Mouse (Mus musculus): ENCODE measurements around the gene Gyg. TPM values are rescaled to one million over a fixed set of nuclear protein-coding genes. Genes with fewer than 3 reads are reported as not detected.

Gyg gene
- polyA plus RNA-seq (2017; shearing (Covaris generic)) = 100 to 1,000 TPM; 101 to 102 TPM

DNA sequence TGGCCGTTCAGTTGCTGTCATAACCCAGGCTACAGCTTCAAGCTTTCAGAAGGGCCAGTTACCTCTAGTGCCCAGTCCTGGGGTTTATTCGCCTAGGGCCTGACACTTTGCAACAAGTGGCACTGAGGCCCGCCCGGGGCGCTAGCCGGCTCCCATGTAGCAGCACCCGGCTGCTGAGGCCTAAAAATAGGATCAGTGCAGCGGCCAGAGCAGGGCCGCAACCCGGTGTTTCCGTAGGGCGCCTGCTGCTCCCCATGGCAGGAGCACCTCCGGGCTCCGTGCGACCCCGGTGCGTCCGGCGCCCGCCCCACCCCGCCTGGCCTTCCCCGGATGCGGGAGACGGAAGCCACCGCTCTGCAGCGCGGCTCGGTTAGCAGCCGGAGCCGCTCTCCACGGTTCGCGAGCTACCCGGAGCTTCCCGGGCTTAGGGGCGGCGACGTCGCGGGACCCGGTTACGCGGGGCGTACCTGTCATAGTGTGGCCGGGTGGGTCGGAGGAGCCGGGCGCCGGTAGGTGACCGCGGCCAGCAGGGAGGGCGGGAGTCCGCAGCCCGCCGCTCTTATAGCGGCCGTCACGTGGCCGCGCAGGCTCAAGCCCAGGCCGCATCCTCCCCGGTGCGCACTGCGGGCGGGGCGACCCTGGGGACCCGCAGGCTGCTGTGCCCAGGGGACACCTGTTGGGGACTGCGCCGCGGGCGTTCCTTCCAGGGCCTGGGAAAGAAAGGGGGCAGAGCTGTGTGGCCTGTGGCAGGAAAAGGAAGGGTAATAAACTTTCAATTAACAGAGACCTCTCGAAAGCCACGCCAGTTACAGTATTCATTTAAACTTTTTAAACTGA lies at the start of gene Gyg:
TSS of gene Gyg (minus strand) at position 787 of the 837 bp plus-strand sequence.
- ATAC-seq = peak; percentile 84

DNA sequence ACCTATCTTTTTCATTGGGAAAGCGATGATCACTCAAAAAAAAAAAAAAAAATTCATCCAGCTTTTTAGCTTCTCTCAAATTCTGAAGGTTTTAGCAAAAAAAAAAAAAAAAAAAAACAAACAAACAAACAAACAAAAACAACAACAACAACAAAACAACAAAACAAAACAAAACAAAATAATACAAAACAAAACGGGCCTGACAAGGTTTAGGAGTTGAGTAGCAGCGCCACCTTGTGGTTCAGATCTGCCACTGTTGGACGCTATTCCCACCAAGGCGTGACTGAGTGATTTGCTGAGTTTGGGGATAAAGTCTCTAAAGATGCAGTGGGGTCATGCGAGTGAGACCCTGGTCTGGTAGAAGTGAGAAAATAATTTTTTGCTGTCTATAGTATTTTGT lies 43.8 kb upstream of the Gyg start:
- peak; percentile 98 for ATAC-seq

DNA sequence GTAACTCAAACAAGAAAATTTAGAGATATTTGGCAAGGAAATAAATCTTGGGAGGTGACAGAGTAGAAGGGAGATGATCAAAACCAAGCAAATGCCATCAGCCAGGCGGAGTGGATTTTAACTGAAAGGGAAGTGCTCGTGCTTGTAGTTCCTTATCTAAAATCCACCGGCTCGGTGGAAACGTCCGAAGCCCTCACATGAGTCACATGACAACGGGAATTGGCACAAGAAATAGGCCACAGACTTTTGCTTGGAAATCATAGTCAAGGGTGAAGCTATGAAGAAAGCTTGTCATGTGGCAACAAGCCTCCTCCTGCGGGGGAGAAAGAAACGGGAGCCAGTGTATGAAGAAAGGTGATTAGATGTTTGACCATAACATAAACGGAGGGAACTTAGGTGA lies 42.8 kb upstream of the Gyg start:
- ATAC-seq = no peak

DNA sequence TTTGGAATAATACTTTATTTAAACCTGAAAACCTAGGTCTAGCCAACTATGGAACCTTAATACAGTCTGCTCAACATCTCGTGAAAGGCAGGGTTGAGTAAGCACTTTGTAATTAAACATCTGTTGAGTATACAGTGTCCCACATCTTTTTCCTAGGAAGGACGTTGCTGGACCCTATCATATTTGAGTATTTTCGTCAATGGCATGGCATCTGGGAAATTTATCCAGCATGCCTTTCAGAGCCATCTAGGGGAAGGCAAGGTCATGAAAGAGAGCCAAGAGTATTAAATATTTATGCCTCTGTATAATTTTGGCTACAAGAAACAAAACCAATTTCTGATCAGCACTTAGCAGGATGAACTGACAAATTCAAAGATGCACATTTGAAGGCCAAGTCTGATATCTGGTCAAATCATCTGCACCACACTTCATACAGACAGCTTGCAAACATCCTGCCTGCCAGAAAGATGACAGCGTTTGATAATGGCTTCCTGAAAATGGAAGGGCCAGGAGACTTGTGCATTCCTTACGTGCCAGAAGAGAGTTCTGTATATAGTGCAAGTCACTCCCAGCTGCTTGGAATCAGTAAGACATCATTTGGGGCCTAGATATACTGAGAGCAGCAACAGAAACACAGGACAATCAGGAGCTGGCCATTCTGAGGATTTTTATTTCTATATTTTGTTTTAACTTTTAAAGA lies 34.0 kb upstream of the Gyg start:
- no peak for ATAC-seq

DNA sequence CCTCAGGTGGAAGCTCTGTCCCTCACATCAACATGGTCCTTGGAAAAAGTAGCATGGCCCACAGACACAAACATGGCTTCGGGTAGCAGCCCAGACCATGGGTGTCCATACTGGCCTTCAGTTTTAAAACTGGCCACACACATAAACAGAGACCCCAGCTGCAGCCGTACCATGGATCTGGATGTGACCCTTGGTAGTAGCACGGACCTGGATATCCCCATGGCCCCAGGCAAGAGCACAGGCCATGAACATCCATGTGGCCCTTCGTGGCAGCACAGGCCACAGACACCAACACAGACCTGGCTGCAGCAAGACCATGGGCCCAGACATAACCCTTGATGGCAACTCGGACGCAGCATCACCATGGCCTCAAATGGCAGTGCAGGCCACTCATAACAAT lies 17.3 kb upstream of the Gyg start:
- ATAC-seq = no peak

DNA sequence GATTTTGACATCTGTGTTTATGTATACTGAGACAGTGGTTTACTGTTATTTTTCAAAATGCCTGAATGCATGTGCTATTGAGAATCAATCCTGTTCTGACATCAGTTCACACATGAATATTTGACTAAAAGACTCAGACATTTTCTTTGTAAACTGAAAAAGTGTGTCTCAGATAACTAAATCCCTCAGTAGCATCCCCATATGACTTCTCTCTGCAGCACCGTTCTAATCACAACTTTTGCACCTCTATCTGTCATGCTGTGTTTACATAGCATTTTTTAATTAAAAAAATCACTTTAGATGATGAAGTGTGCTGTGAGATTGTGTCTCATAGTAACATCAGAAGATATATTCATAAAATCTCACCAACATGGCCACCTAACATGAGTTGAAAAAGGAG lies 12.4 kb upstream of the Gyg start:
- no peak for ATAC-seq

DNA sequence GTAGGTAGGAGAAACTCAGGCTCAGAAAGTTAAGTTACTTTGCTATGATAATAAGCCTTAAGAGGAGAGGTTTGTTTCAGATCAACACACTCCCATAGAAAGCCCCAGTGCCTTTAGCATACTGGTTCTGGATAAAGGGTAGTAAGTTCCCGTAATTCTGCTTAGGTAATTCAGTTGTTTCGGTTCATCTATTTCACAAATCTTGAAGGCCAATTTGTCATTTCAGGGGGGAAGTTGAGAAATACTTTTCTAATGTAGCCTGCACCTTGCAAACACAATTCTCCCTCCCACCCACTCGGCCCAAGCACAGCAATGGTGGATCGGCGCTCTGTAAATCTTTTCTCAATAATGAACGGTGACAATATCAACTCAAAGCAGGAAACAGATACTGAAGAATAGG lies 359 bp upstream of the Gyg start:
- ATAC-seq = no peak

DNA sequence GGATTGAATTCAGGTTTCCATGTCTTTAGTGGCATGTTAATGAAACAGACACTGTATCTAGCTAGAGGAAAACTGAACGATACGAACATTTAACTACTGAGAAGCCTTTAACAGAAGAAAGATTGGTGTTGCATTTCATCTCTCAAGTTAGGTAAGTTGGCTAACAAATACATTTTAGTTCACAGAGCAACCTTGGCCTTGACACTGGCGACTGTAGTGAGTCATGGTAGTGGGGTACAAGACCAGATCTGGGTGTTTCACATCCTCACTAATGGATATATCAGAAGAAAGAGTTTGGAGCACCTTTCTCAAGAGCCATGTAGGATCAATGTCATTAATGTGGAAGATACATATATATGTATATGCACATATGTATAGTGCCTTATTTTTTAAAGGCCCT lies 3.5 kb downstream of the Gyg start:
- ATAC-seq = no peak

DNA sequence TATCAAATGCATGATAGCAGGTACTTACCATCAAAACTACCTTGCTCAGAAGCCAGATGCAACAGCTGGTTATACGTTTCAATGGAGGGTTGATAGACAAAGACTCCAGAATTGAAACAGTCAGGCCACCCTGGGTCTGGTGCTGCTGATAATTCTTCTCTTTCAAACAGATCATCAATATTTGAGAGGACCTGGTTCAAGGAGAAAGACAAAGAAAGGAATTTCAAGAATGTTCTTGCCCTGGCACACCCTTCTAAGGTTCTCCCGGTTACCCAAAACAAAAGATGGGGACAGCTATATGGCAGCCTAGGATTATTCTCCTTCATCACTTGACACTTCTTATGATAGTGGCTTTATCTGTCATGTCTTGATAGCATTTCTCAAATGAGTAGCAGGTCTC lies 4.6 kb downstream of the Gyg start:
- no peak for ATAC-seq

DNA sequence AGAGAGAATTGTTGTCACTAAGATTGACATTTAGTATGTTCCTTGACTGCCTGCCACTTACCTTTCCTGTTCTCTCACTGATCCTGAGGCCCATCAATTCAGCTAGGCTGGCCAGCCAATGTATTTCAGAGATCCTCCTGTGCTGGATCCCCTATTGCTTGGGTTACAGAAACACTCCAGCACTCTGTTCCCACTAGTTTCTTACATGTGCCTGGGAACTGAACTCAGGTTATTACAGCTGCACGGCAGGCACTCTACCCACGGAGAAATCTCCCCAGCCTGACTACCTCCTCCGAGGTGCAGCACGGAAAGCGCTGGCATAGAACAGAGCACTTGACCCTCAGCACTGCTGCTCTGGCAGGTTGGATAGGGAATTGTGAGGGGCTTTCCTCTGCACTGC lies 7.5 kb downstream of the Gyg start:
- ATAC-seq = no peak

DNA sequence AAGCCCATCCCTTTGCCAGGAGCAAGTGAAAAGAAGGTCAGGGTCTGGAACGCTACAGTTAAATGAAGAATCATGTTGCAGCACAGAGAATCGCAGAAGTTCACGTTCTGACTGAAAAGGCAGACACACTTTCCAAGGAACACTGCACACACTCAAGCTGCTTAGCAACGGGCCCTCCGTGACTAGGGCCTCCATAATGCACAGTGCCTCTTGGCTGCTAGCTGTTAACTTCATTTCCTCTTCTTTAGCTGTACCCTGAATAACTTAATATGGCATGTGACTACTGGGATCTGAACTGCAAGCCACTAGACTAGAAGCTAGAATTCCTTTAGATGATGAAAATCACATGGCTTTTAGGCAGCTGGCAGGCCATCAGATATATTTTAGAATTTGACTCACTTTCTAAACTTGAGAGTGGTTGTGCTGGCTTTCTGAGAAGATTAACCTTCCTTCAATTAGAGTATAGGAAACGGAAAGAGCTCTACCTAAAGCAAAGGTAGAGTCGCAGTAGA lies 8.2 kb downstream of the Gyg start:
- ATAC-seq = no peak

DNA sequence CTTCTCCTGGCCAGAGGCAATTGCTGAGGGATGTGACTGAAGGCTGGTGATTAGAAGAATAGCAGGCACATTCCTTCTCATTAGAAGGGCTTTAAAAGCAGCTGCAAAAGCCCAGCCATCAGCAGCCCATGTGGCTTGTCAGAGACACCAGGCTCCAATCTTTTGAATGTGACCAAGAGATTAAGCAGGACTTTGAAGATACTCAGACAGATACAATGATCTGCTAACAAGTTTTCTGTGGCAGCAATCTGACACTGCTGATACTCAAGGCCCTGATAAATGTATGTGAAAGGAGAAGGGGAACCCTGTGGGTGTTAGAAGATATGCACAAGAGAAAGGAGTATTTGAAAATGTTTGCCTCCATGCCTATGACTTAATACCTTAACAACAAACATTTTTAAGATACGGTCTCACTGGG lies 9.4 kb downstream of the Gyg start:
- ATAC-seq = no peak

DNA sequence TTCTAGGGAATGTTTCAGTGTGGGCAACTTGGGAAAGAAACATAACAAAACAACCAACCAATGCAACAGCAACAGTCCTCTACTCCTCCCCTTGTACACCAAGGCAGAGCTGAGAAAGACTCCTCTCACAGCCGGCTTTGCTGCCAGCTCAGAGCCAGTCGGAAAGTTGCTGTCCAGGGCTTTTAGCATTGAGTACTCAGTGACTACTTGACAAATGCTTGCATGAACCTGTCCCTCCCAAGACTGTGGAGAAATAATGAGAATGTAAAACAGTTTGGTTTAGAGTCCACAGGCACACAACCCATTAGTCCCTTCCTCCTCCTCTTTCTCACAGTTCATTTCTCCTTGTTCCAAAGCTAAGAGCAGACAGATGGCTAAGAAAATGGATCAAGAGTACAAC lies 10.7 kb downstream of the Gyg start:
- no peak for ATAC-seq

DNA sequence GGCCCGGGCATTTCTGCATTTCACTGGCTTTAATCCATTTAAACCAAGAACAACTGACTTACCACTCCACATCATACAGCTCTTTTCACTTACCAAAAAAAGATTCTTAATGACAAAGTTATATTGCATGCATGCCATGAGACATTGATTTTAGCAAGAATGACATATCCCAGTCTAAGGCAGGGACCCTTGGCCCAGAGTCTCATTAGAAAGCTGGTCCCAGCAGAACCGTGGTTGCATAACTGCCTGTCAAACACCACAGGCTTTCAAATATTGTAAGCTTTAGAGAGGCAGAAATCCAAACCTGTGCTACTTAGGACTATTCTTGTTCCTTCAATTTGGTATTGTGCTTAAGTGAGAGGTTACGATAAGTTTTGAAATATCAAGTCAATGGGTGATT lies 11.4 kb downstream of the Gyg start:
- no peak for ATAC-seq

DNA sequence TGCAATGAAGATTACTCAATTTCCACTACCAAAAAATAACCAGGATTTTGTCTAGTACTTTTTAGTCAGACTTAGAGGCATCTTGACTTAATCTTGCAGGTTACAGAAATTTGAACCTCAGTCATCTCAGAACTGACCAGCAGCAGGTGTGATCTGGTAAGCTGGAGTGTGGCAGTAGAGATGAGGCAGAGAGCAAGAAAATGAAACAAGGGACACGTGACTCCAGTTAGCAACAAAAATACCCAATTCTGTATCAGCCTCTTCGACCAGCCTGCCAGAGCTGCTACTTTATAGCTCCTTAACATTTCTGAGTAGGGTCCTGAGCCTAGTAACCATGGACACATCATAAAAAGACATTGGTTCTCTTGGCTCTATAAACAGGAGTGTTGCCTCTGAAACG lies 12.5 kb downstream of the Gyg start:
- ATAC-seq = peak; percentile 37

DNA sequence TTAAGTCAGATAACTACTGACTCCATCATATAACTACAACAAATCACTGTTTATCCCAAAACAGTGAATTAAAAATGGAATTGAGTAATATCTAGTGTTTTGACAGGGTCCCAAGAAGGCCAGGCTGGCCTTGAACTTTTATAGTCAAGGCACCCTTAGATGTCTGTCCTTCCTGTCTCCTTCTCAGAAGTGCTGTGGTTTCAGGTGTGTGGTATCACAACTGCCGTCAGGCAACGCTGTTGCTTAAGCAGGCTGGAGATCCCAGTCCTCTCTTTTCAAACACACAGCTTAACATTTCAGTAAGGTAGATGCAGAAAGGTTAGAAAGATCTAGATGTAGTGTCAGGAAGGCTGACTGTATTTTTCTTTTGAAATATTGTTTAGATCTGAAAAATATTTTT lies 13.0 kb downstream of the Gyg start:
- peak; percentile 73 for ATAC-seq

DNA sequence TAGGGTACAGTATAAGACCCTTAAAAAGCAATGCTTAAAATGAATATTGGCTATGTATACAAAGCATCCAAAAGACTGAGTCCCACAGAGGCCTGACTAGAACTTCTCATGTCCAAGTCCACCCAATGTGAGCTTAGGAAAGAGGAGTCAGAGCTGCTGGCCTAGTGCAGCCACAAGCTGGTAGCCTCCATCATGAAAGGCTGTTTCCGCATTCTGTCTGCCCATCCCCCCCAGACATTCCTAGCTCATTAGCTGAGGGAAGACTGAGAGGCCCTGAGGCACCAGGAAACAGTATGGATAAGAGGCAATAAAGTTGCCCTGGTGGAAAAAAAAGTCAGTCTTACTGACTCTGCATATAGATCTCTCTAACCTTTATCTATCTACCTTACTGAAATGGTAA lies 13.4 kb downstream of the Gyg start:
- no peak for ATAC-seq

DNA sequence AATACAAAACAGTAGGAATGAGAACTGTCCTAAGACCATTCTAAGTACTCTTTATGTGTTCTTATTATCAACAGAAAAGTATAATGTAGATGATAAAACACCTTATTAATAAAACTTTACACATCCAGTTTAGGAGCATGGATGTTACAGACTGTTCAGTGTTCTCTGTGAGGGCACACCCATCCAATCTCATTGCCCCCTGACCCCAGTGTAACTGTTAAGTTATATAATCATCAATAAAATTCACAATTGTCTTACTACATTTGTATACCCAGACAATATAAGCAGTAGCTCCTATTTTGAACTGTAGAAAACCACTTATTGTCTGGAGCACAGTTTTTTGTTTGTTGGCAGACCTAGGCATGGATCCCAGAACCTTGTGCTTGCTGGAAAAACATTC lies 13.9 kb downstream of the Gyg start:
- no peak for ATAC-seq

DNA sequence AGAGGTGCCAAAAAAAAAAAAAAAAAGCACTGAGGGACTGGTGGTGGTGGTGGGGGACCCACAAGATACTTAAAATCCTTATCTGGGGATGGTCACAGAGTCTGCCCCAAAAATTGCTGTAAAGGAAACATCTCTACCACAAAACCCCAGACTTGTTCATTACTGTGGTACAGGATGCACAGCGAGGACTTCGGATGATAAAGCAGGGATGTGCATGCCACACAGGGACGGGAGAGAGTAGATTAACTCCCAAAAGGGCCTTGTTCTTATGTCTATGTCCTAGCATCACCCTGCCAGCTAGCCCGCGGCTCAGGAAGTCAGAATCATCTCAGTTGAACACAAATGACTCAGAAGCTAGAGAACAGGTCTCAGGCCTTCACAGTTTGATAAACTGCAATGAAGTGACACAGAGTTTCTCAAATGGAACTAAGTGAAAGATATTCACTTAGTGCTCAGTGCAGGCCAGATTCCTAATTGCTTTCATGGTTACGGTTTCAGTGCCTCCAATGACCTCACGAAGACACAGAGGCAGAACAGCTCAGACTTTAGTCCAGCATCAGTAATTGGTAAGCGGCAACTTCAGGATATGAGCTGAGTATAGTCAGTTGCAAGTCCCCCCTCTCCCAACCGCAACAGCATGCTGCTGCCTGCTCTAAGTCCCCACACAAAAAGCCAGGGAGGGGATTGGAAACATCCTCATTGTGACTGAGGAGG lies 18.1 kb downstream of the Gyg start:
- no peak for ATAC-seq

DNA sequence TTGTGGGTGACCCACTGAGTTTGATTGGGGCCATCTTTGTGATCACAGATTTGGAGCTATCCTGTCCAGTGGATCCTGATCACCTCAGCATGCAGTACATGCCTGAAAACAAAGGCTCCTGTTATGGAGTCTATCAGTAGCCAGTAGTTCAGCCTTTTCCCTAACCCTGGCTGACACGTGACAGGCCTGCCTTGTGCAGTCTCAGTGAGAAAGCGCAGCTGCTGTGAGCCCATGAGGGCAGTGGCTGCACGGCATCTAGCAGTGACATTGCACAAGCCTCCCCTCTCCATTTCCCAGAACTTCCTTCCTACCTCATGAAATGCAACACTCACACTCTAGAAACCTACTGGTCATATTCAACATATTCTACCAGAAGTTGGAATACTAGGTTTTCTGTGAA lies 20.6 kb downstream of the Gyg start:
- no peak for ATAC-seq

DNA sequence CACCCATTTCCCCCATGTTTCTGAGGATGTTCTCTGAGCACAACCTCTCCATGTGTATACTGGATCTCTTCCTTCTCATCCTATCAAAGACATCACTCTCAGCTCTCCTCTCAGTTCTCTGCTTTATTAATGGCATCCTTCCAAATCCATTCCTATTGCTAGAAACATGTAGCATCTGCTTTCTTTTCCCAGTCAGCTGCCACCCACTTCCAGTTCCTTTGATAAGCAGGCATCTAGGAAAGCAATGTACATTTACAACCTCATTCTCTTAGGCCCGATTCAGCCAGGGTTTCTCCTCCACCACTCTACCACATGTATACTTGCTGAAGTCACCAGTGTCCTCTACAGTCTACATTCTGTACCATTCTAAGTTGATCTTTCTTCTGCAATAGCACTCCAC lies 21.4 kb downstream of the Gyg start:
- no peak for ATAC-seq

DNA sequence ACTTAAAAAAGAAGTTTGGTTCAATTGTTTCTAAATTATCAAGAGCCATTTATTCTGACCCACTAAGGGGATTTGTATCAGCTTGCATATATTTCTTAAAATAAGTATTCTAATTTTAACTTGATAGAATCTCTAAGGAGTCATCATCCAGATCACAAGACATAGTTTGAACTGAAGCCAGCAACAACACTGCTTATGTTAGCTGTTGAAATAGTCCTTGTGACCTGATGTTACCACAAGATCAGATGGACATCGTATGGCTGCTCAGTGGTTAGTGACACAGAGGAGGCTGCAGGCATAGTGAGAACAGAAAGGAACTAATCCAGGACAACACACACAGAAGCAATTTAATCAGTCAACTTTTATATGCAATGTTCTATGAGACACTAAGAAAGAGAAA lies 22.4 kb downstream of the Gyg start:
- no peak for ATAC-seq

DNA sequence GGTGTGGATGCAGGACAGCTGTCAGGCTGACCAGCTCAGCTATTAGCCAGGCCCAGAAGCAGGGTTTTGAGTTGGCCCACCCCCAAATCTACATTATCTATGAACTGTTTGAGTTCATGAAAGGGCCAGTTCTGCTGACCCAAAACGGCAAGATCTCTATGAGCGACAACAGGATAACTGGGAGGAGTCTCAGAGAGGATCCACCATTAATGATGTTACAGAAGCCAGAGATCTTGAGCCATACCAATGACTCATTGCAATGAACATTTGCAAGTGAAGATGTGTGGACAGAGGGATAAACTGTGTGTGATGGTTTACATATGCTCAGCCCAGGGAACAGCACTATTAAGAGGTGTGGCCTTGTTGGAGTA lies 23.8 kb downstream of the Gyg start:
- ATAC-seq = no peak

All from CD4-positive, CD25-positive, alpha-beta regulatory T cell, adult 4 months (primary cell).